Mouse (Mus musculus) lung, postnatal 0 days (tissue): ENCODE measurements around the gene Zmynd8.

Experiments
- CTCF ChIP-seq: IDR thresholded peaks from 2 replicates; pipeline ENCODE4 v1.5.1; 2016; ENCODE audit warnings: antibody characterized with exemption, mild to moderate bottlenecking
- EP300 ChIP-seq: IDR thresholded peaks from 2 replicates; pipeline ENCODE4 v1.6.1; 2016; ENCODE audit warnings: antibody characterized with exemption, mild to moderate bottlenecking, control low read depth

GRCm38 (mm10) chr2:165946046-165946564 lies 47.3 kb upstream of the Zmynd8 start:
- TF ChIP-seq CTCF: no peak
- no peak for TF ChIP-seq EP300
